Mouse (Mus musculus) testis, adult 2 months (tissue): ENCODE measurements at regions not wholly inside any gene's neighbourhood (a gene's known extent, or its start where the extent isn't known, plus 50 kb on each side); places are given as distances from the start of the nearest gene placed in this dataset.

ENCODE experiments used
- CTCF ChIP-seq: fragments of 200-500 bp; IDR thresholded peaks from 2 replicates; pipeline ENCODE4 v1.5.1; 2012; ENCODE audit warnings: low read depth, mild to moderate bottlenecking, inconsistent platforms, low read length, moderate library complexity; ENCODE audit not compliant: control insufficient read depth, insufficient read depth, insufficient replicate concordance
- POLR2A ChIP-seq: fragments of 200-500 bp; IDR thresholded peaks from 2 replicates; pipeline ENCODE4 v1.6.1; 2012; ENCODE audit warnings: low read depth, mild to moderate bottlenecking, inconsistent platforms, low read length, moderate library complexity; ENCODE audit not compliant: control insufficient read depth

DNA sequence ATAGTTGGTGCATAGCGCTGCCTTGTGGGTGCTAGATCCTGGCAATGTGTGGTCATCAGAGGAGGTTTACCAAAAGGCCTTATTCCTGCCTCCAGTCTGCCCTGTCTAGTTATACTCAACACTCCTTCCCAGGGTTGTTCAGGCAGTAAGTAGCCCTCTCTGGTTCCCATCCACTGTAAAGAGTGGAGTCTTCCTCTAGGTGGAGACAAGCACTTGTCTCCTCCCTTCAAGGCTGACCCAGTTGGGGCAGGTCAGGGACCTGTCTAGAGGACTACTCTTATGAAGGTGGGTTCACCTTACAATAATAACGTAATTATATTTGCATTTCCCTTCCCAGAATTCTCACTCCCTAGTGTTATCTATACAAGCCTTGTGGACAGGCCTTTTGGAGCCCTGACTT is 88.9 kb downstream of the Eif4e start:
- TF ChIP-seq CTCF (no peak), POLR2A (no peak)
